Mouse (Mus musculus) limb, embryonic 14.5 days (tissue): ENCODE data around the gene Acr. TPM values are rescaled to one million over a fixed set of nuclear protein-coding genes. Genes with fewer than 3 reads are reported as not detected.

ENCODE experiments used
- ATAC-seq: fragments of 200-750 bp; cut with Nextera tagmentation; 2 replicates; pipeline ENCODE4 v1.8.0; 2017; ENCODE audit warnings: low read depth, moderate number of reproducible peaks, moderate TSS enrichment; ENCODE audit not compliant: low FRiP score
- DNase-seq: peaks from one replicate; pipeline ENCODE4 v3.0.0-alpha.2; 2015; ENCODE audit warnings: low spot score
- H3K27ac ChIP-seq: fragments of 300-500 bp; sonication (generic); replicated peaks from 2 replicates; pipeline ENCODE4 v1.5.1; 2014; ENCODE audit warnings: low read depth, mild to moderate bottlenecking, low read length, moderate library complexity, mixed read lengths
- H3K27me3 ChIP-seq: fragments of 300-500 bp; sonication (generic); 2 replicates; pipeline ENCODE4 v1.6.1; 2014; ENCODE audit warnings: low read length, mixed read lengths; ENCODE audit not compliant: control insufficient read depth, insufficient read depth
- H3K36me3 ChIP-seq: fragments of 300-500 bp; sonication (generic); 2 replicates; pipeline ENCODE4 v1.6.1; 2014; ENCODE audit warnings: mild to moderate bottlenecking, low read length, moderate library complexity, mixed read lengths; ENCODE audit not compliant: control insufficient read depth, insufficient read depth
- H3K4me1 ChIP-seq: fragments of 300-500 bp; sonication (generic); 2 replicates; pipeline ENCODE4 v1.6.1; 2014; ENCODE audit warnings: antibody characterized with exemption, low read length, mixed read lengths; ENCODE audit not compliant: control insufficient read depth, insufficient read depth
- H3K4me2 ChIP-seq: fragments of 300-500 bp; sonication (generic); replicated peaks from 2 replicates; pipeline ENCODE4 v1.6.1; 2014; ENCODE audit warnings: low read depth, mild to moderate bottlenecking, low read length, moderate library complexity; ENCODE audit not compliant: severe bottlenecking
- H3K4me3 ChIP-seq: fragments of 300-500 bp; sonication (generic); replicated peaks from 2 replicates; pipeline ENCODE4 v1.5.1; 2014; ENCODE audit warnings: low read length
- H3K9ac ChIP-seq: fragments of 300-500 bp; sonication (generic); 2 replicates; pipeline ENCODE4 v1.6.1; 2014; ENCODE audit warnings: mild to moderate bottlenecking, low read depth, low read length, moderate library complexity; ENCODE audit not compliant: severe bottlenecking
- H3K9me3 ChIP-seq: fragments of 300-500 bp; sonication (generic); 2 replicates; pipeline ENCODE4 v1.6.1; 2016; ENCODE audit warnings: low read length; ENCODE audit not compliant: control insufficient read depth
- POLR2A ChIP-seq: fragments of 200-500 bp; IDR thresholded peaks from 2 replicates; pipeline ENCODE4 v1.8.0; 2012; ENCODE audit warnings: inconsistent platforms, mild to moderate bottlenecking, moderate library complexity, borderline replicate concordance; ENCODE audit not compliant: insufficient read depth, insufficient read length; ENCODE audit errors: extremely low read depth
- WGBS: fragments of 180-500 bp; shearing (Covaris S2); extraction: QIAGEN DNeasy Blood & Tissue Kit; methylation state at CpG from one replicate; pipeline ENCODE4 v1.1.7; 2014; 5-methylcytosine and 5-hydroxymethylcytosine counted together
- polyA plus RNA-seq, 2 experiments: library from polyadenylated mRNA; depleted of rRNA in 1 of 2; stranded (reverse) in 1 of 2; unstranded in 1 of 2; fragments of >200 nt; fragmentation: Nextera tagmentation in 1 of 2; extraction: Ambion mirVana in 1 of 2; gene quantifications; 2 replicates each; pipeline versions ENCODE4 v1.2.1 to v1.2.3; 2012 to 2014

Acr gene
- polyA plus RNA-seq, 2 experiments = 0.21 to 1.4 TPM

DNA sequence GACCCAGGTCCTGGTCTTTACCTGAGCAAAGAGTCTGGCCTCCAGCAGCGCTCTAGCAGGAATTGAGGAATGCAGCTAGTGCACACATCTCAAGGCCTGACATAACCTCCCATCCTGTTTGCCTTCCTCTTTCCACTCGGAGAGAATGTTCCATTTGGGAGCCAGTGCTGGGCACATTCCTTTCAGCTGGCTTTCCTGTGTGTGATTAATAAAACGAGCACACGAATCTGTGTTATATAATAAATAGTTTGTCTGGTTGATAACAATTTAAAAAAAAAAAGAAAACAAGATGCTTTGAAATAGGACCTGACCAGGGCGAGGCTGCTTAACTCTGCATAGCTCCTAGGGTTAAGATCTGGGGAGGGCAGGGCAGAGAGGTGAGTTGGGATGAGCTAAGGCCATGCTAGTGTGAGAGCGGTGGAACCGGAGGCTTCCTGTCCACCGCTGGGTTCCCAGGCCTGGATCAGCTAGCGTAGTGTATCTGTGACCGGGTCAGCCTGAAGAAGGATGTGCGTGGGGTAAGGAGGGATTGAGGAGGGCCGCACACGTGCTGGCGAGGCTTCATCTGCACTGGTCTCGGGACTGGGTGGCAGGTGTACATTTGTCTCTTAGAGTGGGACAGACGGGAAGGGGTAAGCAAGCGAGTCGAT is 39.8 kb upstream of the Acr start:
- ATAC-seq (no peak), DNase-seq (no peak)
- Histone ChIP-seq H3K27me3 (no peaks in the 10 kb centered on the region), H3K4me2 (no peak overlapping the region), H3K4me3 (no peak overlapping the region), H3K36me3 (peaks cover 3% of the 10 kb centered on the region; the same call in 1 of the 2 replicates), H3K27ac (no peak overlapping the region), H3K4me1 (0 out of 2 replicates have a peak, but pooled peaks cover 3% of the 10 kb centered on the region), H3K9me3 (no peaks in the 10 kb centered on the region), H3K9ac (no peak overlapping the region)
- 83% methylated on average over 18 of the region's 18 CpGs for WGBS
- no peak for TF ChIP-seq POLR2A

DNA sequence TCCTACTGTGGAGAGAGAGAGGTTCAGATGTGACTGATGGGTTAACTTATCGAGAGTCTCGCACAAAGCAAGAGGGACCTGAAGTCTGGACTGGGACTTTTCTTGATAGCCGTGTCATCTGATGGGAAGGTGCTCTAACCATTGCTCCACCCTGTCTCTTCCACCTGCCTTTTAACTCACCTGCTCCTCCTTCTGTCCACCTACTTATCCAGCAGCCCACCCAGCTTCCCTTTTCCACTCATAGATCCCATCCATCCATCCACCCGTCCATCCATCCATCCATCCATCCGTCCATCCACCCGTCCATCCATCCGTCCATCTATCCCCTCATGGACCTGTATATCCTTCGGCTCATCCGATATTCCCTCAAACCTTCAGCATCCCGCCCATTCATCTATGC is 39.2 kb upstream of the Acr start:
- Histone ChIP-seq H3K9ac (no peak overlapping the region), H3K4me1 (0 out of 2 replicates have a peak, but pooled peaks cover 3% of the 10 kb centered on the region), H3K36me3 (peaks cover 3% of the 10 kb centered on the region), H3K4me3 (no peak overlapping the region), H3K4me2 (no peak overlapping the region), H3K27ac (no peak overlapping the region), H3K27me3 (no peaks in the 10 kb centered on the region), H3K9me3 (no peaks in the 10 kb centered on the region)
- ATAC-seq (no peak), DNase-seq (no peak)
- WGBS = 91% methylated on average over 10 of the region's 10 CpGs
- TF ChIP-seq POLR2A = no peak

DNA sequence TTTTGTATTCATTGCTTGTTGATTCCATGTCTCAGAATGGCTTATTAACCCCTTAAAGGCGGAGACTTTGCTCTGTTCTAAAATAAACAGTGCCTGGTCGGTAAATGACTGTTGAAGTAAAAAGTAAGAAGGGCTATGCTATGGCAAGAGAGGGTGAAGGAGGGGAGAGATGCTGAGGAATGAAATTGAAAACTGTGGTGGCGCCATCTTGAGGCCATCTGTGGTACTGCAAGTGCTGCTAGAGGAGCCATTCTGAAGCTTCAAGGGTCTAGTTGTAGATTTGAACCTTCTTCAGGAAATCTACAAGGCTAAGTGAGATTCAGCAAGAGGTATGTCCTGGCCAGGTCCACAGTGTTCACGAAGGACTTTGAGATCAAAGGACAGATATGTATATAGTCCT is 37.8 kb upstream of the Acr start:
- 8% methylated on average over 4 of the region's 4 CpGs for WGBS
- no peak overlapping the region for H3K4me2 ChIP-seq
- ATAC-seq (no peak), DNase-seq (peak; percentile 44)
- peaks cover 3% of the 10 kb centered on the region for H3K36me3 ChIP-seq
- H3K9me3 ChIP-seq = no peaks in the 10 kb centered on the region
- TF ChIP-seq POLR2A = no peak
- no peaks in the 10 kb centered on the region for H3K4me1 ChIP-seq
- H3K27me3 ChIP-seq = no peaks in the 10 kb centered on the region
- H3K27ac ChIP-seq = no peak overlapping the region
- no peak overlapping the region for H3K9ac ChIP-seq
- no peak overlapping the region for H3K4me3 ChIP-seq

DNA sequence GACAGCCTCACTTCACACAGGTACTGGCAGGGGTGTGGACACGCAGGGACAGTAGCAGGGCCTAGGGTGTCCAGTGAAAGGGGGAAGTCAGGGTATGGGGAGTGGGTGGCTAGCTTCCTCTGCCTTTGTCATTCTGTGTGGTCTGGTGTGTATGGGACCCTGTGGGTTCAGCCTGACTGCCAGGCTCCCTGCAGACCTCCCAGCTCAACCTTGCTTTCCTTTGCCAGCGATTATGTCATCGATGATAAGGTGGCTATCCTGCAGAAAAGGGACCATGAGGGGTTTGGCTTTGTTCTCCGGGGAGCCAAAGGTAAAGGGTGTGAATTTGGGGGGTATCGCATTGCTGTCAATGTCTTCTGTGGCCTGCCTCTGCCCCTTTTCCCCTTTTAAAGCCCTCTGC is 36.7 kb upstream of the Acr start:
- H3K27ac ChIP-seq = no peak overlapping the region
- H3K36me3 ChIP-seq = peaks cover 3% of the 10 kb centered on the region
- H3K4me3 ChIP-seq = no peak overlapping the region
- H3K4me2 ChIP-seq = no peak overlapping the region
- no peaks in the 10 kb centered on the region for H3K9me3 ChIP-seq
- DNase-seq (no peak), ATAC-seq (no peak)
- no peaks in the 10 kb centered on the region for H3K4me1 ChIP-seq
- no peaks in the 10 kb centered on the region for H3K27me3 ChIP-seq
- TF ChIP-seq POLR2A = no peak
- WGBS = 88% methylated on average over 5 of the region's 5 CpGs
- no peak overlapping the region for H3K9ac ChIP-seq

GRCm38 (mm10) chr15:89532026-89532923 is 35.9 kb upstream of the Acr start:
- Histone ChIP-seq H3K9me3 (no peaks in the 10 kb centered on the region), H3K4me3 (peak overlapping the region; percentile 11; the same call in 1 of the 2 replicates), H3K4me2 (peak overlapping the region; percentile 18), H3K27me3 (no peaks in the 10 kb centered on the region), H3K4me1 (no peaks in the 10 kb centered on the region), H3K9ac (peak overlapping the region; percentile 25; the same call in 1 of the 2 replicates), H3K36me3 (peaks cover 3% of the 10 kb centered on the region), H3K27ac (no peak overlapping the region)
- WGBS = 32% methylated on average over 27 of the region's 29 CpGs
- DNase-seq = peak; percentile 29
- peak; percentile 60; the same call in 1 of the 2 replicates for ATAC-seq
- TF ChIP-seq POLR2A = no peak
